Mouse (Mus musculus) right cerebral cortex, adult 2 months (tissue): ENCODE data around the gene Marf1.
A peak's percentile ranks its signal among the peaks of the same experiment; 100 is the strongest.
"Not testable (repeated sequence)": the region's sequence is repeated elsewhere in the genome, so short reads cannot be mapped to it uniquely, and the experiment has no call there.

Source experiments
- DNase-seq, 2 experiments: peaks; one replicate each; pipeline ENCODE4 v3.0.0; 2021 to 2022; ENCODE audit warnings: low spot score in 2 of 2

The Marf1 gene

DNA sequence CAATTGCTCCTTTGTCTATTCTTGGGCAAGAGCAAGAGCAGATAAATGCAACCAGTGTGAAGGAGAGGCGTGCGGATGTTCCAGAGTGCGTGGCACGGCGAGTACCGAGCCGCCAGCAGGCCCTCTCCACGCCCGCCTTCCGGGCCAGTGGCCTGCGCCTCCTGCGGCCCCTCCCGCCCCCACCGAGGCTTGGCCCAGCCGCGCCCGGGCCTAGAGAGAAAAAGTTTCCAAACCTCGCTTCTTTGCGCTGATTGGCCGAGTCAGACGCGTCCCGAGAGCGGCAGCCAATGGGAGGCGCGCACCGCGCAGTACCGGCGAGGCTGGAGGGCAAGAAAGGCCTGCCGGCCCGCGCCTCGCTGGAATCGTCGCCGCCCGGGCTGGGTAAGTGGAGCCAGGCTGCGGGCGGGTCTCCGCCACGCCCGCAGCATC lies at the start of gene Marf1, which contains the start of gene Nde1:
Gene Marf1 (minus strand): TSS at position 364 of the 429 bp plus-strand sequence.
Gene Nde1 (plus strand): TSS at position 288 of the 429 bp plus-strand sequence.
- DNase-seq = peak; percentile 72 to 78

DNA sequence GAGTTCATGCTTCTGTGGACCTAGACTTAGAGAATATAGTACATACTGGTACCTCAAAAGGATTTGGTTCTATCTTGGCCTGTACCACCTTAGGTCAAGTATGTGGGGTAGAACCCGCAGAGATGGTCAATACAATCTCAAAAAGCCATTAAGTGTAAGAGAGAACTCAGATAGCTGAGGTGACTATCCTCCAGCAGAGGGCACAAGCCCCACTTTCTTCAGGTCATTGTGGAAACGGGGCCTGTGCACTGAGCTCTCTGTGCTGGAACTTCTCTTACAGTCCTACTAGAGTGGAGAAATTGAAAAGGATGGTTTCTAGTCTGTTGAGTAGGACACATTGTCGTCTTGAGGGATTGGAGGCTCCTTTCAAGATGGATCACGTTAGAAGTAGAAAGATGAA lies 35.6 kb upstream of the Marf1 start:
- DNase-seq = no peak

DNA sequence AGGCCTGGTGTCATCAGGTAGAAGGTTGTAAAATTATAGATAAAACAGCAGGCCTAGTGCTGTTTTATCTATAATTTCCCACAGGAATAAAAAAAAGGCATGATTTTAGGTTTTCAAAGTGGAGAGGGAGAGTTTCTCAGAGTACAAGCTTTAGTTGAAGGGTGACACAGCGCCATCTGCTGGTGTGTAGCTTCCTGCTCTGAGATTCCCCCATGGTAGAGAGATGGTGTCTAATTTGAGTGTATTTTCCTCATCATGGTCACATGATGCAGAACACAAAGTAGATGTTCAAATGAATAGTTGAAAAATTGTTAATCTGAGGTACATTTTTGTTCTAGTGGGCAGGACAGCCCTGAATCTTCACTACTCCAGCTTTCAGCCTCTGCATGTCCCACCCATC lies 32.3 kb upstream of the Marf1 start:
- peak; percentile 69 to 73 for DNase-seq

DNA sequence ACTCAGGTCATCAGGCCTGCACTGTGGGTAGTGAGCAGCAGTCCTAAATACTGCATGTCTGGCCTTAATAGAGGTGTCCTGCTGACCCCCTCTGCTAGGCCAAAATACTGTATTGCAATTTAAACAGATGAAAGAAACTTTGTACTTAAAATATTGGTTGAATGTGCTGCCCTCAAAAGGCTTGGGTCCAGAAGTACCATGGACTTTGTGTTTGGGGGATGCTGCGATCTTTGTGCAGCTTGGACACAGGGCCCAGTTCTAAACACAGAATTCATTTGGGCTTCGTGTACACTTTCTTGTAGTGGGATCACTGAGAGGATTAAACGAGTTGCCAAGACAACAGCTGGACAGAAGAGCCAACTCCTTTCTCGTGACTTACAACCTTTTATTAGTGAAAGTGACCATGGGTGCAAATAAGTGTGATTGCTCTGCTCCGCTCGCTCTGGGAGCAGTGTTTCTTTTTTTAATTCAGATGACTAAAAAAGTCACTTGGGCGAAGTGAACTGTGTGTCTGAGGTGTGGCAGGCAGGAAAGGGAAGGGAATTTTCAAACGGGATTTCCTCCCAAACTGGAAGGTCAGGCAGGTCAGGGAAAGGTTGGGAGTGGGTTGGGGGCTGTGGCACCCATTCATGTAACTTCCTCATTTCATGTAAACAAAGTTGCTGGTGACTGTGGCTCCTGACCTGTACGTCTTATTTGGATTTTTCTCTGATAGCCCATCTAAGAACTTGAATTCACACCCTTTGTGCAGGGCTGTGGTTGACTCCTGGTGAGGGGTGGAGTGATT lies 31.2 kb upstream of the Marf1 start:
- no peak for DNase-seq

DNA sequence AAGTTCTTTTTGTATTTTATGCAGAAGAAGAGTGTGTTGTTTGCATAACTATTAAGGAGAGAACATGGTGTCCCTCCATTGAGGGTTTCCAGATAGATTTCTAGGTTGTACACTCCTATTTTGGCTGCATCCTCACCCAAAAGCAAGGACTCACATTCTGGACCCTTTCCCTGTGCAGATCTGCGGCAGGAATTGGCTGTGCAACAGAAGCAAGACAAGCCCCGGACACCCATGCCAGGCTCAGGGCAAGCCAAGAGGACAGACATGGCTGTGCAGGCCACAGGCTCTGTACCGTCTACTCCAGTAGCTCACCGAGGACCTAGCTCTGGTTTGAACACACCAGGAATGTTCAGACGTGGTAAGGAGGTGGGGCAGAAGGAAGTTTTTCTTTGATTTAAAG lies 22.4 kb upstream of the Marf1 start:
- no peak for DNase-seq

DNA sequence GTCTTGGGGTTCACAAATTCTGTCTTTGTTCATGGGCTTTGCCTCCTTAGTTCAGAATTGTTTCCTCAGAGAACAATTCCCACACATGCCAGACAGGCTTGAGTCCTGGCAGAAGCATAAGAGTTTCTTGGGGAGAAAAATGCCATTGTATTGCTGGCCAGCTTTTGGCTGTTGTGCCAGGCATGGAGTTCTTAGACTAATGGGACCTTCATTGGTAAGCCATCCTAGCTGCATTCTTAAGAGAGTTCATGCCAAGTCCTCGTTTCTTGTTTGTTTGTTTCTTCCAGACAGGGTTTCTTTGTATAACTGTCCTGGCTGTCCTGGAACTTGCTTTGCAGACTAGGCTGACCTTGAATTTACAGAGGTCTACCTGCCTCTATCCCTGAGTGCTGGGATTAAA lies 20.7 kb upstream of the Marf1 start:
- DNase-seq = no peak

DNA sequence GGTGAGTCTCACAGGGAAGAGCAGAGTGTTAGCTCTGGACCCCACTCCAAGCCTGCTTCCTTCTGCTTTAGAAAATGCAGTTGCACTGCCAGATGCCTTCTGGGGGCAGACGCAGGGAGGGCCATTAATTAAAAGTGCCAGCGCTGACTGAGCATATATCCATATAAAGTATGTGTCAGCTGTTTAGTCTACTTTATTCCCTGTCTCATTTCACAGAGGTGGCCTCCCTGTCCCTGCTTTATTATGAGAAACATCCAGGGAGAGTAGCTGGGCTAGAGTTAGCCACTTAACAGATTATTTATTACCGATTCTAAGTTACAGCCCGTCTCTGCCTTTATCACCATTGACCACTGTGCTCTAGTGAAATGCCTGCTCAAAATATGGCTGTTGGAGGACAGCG lies 19.2 kb upstream of the Marf1 start:
- no peak for DNase-seq

DNA sequence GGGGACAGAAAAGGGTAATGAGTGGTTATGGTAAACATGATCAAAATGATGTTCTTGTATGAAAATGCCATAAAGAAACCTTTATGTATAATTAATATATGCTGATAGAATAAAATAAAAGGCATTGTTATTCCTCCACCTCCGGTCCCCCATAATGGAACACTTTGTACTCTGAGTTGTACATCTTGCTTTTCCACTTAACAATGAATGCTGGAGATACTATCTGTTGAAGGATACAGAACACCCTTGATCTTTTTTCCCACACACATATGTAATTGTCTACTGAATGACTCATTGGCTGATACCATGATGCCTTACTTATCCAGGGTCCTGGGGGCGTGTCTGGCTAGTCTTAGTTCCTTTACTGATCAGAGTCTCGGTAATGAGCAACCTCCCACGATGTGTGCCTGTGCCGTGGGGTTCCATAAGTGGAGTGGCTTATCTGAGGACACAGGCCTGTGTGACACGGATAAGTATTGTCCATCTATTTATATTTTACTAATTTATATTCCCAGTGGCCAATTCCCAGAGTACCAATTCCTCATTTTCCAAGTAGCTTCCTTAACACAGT lies 17.1 kb upstream of the Marf1 start:
- no peak for DNase-seq

DNA sequence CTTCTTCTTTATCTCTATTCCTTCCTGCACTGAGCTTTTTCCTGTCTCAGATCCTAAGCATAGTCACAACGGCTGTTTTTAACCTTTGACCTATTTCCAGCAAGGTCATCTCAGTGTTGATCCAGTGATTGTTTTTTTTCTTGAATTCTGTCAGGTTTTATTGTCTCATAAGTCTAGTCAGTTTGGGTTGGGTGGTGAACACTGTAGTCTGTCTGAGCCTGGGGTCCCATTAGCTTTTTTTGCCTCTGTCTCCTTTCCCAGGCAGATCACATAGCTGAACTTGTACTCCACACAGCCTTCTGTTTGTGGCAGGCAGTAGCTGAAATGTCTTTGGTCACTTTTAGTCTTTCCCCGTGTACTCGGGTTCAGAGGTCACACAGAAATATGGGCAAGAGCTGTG lies 14.9 kb upstream of the Marf1 start:
- no peak for DNase-seq

DNA sequence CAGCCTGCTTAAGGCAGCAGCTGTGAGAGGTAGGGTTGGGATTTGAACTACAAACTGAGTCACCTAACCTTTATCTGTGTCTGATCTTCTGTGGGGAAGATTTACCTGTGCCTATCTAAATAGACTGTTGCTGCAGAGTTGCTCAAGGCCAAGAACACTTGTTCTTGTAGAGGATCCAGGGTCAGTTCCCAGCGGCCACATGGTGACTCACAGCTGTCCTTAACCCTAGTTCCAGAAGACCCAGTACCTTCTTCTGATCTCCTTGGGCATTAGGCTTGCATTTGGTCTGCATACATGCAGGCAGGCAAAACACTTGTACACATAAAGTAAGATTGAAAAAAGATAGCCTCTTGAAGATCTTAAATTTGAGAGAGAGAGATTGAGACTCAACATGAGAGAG lies 6.6 kb upstream of the Marf1 start:
- DNase-seq = no peak

DNA sequence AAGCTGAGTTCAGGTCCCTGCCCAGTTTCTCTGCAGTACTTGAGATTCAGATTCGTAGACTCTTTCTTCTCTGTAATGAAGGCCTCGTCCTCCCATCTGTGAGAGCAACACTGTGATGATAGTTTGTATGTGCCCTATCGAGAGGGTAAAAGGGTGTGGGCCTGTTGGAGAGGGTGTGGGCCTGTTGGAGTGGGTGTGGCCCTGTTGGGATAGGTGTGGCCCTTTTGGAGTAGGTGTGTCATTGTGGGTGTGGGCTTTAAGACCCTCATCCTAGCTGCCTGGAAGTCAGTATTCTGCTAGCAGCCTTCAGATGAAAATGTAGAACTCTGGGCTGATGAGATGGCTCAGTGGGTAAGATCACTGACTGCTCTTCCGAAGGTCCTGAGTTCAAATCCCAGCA lies 3.3 kb upstream of the Marf1 start:
- DNase-seq = no peak

DNA sequence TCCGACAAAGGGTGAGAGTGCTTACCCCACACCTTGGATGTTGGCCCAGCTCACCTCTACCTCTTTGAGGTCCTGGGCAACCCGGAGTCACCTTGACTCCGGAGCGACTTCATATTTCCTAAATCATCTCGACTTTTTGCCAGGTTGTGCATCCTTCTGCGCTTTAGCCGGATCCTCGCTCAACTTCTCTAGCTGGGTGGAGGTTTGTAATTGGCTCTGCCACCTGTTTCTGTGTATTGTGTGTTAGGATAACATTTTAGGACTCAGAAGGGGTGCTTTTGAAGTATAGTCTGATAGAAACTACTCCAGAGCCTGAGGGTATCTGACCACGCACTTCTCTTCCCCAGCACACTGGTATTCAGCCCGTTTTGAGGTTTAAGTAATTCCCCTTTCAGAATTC lies 580 bp upstream of the Marf1 start:
- DNase-seq = no peak

DNA sequence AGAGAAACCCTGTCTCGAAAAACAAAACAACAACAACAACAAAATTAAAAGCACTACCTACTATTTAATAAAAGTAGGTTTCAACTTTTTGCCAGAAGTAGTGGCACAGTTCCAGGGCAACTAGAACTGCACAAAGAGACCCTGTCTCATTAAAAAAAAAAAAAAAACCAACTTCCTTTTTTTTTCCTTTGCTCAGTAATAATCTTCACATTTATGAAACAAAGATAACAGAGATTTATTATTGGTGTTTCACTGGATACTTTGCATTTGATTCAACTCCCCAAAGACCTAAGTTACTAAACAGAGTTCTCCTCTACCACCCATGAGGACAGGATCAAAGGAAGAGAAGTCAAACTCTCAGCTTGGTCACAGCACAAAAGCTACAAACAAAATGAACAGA lies 2.2 kb downstream of the Marf1 start:
- no peak for DNase-seq

DNA sequence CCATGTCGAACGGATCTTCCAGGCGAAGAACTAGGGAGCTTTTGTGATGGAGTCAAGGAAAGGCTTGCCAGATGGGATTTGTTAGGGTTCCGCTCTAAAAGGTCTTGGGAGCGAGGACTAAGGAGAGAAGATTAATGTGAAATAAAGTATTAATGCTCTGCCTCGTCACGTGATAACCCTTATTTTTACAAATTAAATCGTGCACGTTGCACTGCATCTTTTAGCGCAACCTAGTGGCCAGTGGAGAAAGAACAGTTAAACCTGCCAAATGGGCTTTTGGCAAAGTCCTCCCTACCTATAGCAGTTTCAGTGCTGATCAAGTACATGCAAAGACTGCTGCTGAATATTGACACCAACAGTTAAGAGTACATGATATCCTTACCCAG lies 3.4 kb downstream of the Marf1 start:
- DNase-seq = peak; percentile 84 to 88

DNA sequence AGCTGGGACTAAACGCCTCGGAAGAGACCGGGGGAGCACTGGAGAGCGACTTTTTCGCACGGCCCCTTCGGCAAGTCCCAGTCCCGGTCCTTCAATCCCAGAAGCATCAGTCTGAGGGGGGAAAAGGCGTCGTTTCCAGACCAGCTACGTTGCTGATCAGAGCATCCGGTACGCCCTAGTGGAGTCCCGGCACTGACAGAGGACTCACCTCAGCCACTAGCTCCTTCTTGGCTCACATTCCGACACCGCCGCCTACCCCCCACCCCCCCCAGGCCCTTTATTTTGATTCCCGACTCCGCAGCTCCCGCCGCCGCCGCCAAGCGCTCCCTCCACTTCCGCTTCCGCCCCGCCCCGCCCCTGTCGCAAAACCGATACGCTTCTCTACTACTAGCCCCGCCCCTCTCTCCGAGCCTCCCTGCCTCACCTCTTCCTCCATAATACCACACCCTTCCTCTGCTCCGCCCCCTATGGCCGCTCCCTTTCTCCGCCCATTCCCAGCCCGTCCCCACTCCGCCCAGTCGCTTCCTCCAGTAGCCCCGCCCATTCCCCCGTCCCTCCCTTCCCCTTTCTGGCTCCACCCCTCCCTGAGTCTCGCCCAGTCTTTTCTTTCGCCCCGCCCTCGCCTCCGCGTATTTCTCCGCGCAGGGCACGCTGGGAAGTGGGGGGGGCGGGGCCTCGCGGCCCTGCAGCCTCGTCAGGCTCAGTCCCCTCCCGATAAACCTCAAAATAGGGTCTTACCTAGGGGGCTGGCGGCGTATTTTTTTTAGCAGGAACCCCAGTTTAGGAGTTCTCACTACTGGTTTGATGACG lies 4.0 kb downstream of the Marf1 start:
- DNase-seq = peak; percentile 97

DNA sequence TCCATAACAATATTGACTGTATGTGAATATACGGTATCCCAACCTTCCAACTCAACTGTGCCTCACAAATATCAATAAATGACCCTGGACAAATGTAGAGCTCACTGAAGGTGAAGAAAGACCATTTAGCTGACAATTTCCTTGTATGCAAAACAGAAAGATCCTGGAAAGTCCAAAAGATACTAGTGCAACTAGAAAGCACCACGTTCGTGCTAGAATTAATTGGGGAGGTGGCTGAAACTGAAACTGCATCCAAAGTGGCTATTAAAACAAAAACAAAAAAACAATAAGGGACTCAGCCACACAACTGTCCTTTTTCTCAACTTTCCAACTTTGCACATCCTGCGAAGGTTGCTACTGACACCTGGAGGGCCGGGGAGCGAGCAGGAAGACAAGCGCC lies 4.6 kb downstream of the Marf1 start:
- no peak for DNase-seq

DNA sequence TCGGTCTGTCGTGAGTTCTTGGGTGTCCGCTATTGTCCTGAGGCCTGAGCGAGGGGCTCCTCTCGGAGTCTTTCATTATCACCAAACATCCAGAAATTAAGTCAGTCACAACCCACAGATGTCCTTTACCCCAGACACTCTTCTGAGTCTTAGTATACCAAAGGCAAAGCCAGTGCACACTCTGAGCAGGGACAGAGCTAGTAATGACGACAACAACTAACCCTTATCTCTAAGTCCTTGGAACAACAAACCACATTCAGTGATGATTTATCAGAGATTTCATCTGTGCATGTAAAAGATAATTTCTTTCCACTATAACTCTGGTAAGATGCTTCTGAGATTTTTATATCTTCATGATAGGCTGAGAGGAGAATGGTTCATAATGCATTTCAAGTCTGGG lies 6.8 kb downstream of the Marf1 start:
- DNase-seq = no peak

DNA sequence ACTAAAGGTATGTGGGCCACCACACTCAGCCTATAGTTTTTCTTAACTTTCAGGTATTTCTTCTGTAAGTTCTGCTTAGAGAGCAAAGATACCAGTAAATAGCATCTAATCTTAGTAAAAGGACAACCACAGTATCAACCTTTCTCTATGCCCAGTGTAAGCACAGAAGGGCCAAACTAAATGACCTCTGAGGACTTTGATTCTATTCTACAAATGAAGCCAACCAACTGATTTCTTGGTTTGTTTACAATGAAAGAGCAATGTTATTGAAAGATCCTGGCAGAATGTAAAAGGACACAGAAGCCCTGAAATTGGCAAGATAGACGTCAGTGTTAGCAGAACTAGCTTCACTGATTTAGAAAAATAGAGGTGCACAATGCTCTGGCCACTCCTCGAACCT lies 7.5 kb downstream of the Marf1 start:
- not testable (repeated sequence) for DNase-seq

DNA sequence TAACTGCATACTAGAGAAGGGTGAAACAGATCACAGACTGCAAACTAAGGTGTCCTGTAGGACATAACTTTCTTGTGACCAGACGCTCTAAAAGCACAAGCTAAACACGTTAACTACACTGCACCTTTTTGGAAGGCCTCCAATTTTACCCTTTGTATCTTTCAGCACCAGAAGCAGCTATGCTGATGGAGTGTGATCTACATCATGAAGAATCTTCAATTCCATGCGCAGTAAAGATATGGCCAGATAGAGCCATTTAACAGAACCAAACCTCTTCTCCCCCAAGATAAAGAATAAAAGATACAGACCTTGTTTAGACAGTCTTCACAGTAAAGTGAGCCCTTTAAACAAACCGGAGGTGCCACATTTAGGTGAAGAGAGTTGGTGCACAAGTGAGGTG lies 11.4 kb downstream of the Marf1 start:
- DNase-seq = no peak

DNA sequence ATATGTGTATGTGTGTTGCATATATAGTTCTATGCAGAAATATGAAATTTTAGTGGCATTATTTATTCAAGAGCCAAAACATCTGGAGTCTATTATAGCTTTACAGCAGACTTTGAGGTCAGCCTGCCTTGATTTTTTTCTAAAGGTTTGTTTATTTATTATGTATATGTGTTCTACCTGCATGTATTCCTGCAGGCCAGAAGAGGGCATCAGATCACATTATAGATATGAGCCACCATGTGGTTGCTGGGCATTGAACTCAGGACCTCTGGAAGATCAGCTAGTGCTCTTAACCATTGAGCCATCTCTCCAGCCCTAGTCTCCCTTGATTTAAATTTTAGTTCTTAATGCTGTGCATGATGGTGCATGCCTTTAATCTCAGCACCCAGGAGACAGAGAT lies 15.4 kb downstream of the Marf1 start:
- DNase-seq = no peak

DNA sequence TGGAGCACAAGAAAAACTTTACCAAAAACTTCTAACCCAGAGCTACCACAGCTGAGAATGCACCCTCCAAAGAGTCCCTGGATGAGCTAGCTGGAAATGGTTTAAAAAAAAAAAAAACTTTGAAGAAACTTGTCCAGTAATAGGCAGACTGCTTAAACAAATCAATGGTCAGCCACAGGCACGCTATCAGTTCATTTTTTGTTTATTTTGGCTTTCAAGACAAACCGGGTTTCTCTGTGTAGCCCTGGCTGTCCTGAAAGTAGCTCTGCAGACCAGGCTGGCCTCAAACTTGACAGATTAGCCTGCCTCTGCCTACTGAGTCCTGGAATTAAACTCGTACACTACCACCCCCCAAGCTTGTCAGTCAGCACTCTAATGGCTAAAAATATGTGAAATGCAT lies 19.9 kb downstream of the Marf1 start:
- no peak for DNase-seq

DNA sequence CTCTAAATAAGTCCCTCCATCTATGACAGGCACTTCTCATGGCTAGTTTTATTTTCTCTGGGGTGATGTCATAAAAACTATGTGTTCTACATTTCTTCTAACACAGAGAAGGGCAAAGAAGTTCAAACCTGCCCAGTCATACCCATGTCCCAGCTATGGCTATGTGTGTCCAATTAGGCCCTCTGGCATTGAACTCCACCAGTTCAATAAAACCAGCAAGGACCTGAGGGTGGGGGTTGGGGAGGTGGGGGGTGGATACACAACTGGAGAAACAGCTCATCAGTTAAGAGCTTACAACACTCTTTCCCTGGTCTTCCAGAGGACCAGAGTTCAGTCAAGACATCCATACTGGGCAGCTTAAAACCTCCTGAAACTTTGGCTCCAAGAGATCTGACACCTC lies 24.0 kb downstream of the Marf1 start:
- DNase-seq = no peak
